Mouse (Mus musculus): ENCODE data around the gene Rab39. TPM values are rescaled to one million over a fixed set of nuclear protein-coding genes. Genes with fewer than 3 reads are reported as not detected.

The Rab39 gene
- polyA plus RNA-seq, 1 experiment = not detected

DNA sequence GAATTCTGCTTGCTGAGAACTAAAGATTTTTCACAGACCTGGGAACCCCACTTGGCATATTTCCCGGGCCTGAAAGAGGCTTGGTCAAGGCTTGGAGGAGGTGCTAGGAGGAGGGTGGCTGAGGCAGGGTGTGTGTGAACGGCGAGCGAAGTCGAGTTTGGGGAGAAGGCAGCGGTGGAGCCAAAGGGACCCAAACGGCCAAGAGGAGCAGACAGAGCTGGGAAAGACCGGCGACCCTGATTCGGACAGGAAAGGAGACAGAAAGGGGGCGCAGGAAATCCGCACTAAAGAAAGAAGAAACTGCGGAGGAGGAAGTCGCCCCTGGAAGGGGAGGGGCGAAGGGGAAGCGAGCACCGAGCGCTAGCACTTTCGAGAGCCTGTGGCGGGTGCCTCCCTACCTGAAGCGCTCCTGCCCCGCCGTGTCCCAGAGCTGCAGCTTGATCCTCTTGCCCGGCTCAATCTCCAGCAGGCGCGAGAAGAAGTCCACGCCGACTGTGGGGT lies 491 bp downstream of the Rab39 start:
- H3K79me2 ChIP-seq (ENCODE audit: control insufficient read depth, insufficient read depth) = no peaks in the 10 kb centered on the region
- H3K27me3 ChIP-seq (ENCODE audit: control insufficient read depth, insufficient read depth, insufficient read length) = no peaks in the 10 kb centered on the region
- H3K4me2 ChIP-seq (ENCODE audit: low read depth) = no peak overlapping the region
- no peak overlapping the region for H3ac ChIP-seq (ENCODE audit: control insufficient read depth, insufficient read length)
- no peak for TF ChIP-seq SRF (IDR thresholded peaks at IDR 0.05; ENCODE audit: control insufficient read depth, insufficient read length, low read depth)
- no peak for TF ChIP-seq E2F4 (IDR thresholded peaks at IDR 0.05; ENCODE audit: insufficient read depth)
- TF ChIP-seq USF1 (IDR thresholded peaks at IDR 0.05; ENCODE audit: low read depth) = no peak
- TF ChIP-seq REST (IDR thresholded peaks at IDR 0.05; ENCODE audit: insufficient read depth, insufficient read length) = no peak
- TF ChIP-seq CEBPB (IDR thresholded peaks at IDR 0.05; ENCODE audit: insufficient read depth, poor library complexity, severe bottlenecking) = no peak
- TF ChIP-seq TCF12 (IDR thresholded peaks at IDR 0.05; ENCODE audit: insufficient read depth, poor library complexity, severe bottlenecking) = no peak
- TF ChIP-seq POLR2AphosphoS2 (IDR thresholded peaks at IDR 0.05; ENCODE audit: insufficient read length, low read depth) = no peak
- no peak for TF ChIP-seq TCF3 (IDR thresholded peaks at IDR 0.05; ENCODE audit: insufficient read length, low read depth)
- TF ChIP-seq MYOG (IDR thresholded peaks at IDR 0.05; ENCODE audit: control insufficient read depth in 1 of 3, insufficient read depth in 1 of 3, insufficient read length in 2 of 3, low read depth in 2 of 3) = no peak
- TF ChIP-seq POLR2A (IDR thresholded peaks at IDR 0.05; ENCODE audit: insufficient read length, low read depth) = no peak
- TF ChIP-seq MYOD1 (IDR thresholded peaks at IDR 0.05; ENCODE audit: control insufficient read depth in 1 of 3, insufficient read length in 2 of 3, low read depth in 2 of 3) = no peak
- TF ChIP-seq MAX (IDR thresholded peaks at IDR 0.05; ENCODE audit: low read depth) = no peak
- H3K4me3 ChIP-seq = no peak overlapping the region
- no peaks in the 10 kb centered on the region for H3K36me3 ChIP-seq (ENCODE audit: control insufficient read depth, insufficient read depth)

DNA sequence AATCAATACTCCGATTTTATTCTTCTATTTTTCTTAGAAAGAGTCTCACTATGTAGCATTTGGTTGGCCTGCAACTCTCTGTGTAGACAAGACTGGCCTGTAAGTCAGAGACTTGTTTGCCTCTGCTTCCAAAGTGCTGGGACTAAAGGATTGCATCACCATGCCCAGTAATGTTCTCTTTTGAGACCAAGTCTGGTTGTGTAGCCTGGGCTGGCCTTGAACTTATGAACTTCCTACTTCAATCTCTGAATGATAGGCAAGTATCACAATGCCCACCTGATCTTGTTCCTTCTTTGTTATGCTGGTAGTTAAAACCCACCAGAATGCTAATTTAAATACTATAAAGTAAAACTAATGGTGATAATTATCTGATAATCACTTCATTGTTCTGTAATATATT lies 3.0 kb downstream of the Rab39 start:
- Histone ChIP-seq H3K4me3 (no peak overlapping the region), H3K4me2 (ENCODE audit: low read depth) (no peak overlapping the region), H3K36me3 (ENCODE audit: control insufficient read depth, insufficient read depth) (no peaks in the 10 kb centered on the region), H3ac (ENCODE audit: control insufficient read depth, insufficient read length) (no peak overlapping the region), H3K79me2 (ENCODE audit: control insufficient read depth, insufficient read depth) (no peaks in the 10 kb centered on the region), H3K27me3 (ENCODE audit: control insufficient read depth, insufficient read depth, insufficient read length) (no peaks in the 10 kb centered on the region)
- TF ChIP-seq MYOG (IDR thresholded peaks at IDR 0.05; ENCODE audit: control insufficient read depth in 1 of 3, insufficient read depth in 1 of 3, insufficient read length in 2 of 3, low read depth in 2 of 3) = no peak
- TF ChIP-seq REST (IDR thresholded peaks at IDR 0.05; ENCODE audit: insufficient read depth, insufficient read length) = no peak
- TF ChIP-seq POLR2AphosphoS2 (IDR thresholded peaks at IDR 0.05; ENCODE audit: insufficient read length, low read depth) = no peak
- TF ChIP-seq TCF3 (IDR thresholded peaks at IDR 0.05; ENCODE audit: insufficient read length, low read depth) = no peak
- no peak for TF ChIP-seq USF1 (IDR thresholded peaks at IDR 0.05; ENCODE audit: low read depth)
- no peak for TF ChIP-seq MYOD1 (IDR thresholded peaks at IDR 0.05; ENCODE audit: control insufficient read depth in 1 of 3, insufficient read length in 2 of 3, low read depth in 2 of 3)
- TF ChIP-seq TCF12 (IDR thresholded peaks at IDR 0.05; ENCODE audit: insufficient read depth, poor library complexity, severe bottlenecking) = no peak
- no peak for TF ChIP-seq E2F4 (IDR thresholded peaks at IDR 0.05; ENCODE audit: insufficient read depth)
- no peak for TF ChIP-seq POLR2A (IDR thresholded peaks at IDR 0.05; ENCODE audit: insufficient read length, low read depth)
- no peak for TF ChIP-seq CEBPB (IDR thresholded peaks at IDR 0.05; ENCODE audit: insufficient read depth, poor library complexity, severe bottlenecking)
- no peak for TF ChIP-seq MAX (IDR thresholded peaks at IDR 0.05; ENCODE audit: low read depth)
- TF ChIP-seq SRF (IDR thresholded peaks at IDR 0.05; ENCODE audit: control insufficient read depth, insufficient read length, low read depth) = no peak

DNA sequence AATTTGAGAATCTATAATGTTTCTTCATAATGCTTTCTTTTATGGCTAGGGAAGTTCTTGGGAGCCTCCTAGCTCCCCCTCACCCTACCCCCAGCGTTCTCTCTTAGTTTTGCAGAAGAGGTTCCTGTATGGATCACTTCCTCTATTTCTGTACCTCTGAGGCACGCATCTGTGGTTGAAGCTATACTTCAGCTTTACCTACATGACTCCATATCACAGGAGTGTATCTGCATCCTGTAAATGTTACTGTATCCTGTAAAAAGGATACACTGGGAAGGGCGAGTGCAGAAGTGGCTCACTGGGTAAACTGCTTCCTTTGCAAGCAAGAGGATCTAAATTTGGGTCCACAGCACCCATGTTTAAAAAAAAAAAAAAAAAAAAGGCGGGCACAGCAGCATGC lies 5.5 kb downstream of the Rab39 start:
- no peak overlapping the region for H3ac ChIP-seq (ENCODE audit: control insufficient read depth, insufficient read length)
- TF ChIP-seq POLR2AphosphoS2 (IDR thresholded peaks at IDR 0.05; ENCODE audit: insufficient read length, low read depth) (no peak), USF1 (IDR thresholded peaks at IDR 0.05; ENCODE audit: low read depth) (no peak), POLR2A (IDR thresholded peaks at IDR 0.05; ENCODE audit: insufficient read length, low read depth) (no peak)

DNA sequence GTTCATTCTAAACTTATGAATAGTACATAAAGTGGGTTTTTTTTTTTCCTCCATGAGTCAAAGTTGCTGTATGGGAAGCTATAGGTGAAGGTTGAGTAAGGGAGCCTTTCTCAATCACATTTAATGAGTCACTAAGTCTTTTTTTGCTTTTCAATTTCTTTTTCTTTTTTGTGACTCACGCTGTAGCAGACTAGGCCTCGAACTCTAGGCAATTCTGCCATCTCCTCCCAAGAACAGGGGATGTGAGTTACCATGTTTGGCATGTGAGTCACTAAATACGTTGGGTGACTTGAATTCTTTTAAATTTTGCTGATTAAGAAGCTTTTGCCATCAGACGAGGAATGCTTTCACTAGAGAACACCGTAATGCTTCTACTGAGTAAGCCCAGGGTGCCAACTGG lies 10.2 kb downstream of the Rab39 start:
- no peaks in the 10 kb centered on the region for H3K36me3 ChIP-seq (ENCODE audit: control insufficient read depth, insufficient read depth)
- TF ChIP-seq MYOD1 (IDR thresholded peaks at IDR 0.05; ENCODE audit: control insufficient read depth in 1 of 3, insufficient read length in 2 of 3, low read depth in 2 of 3) (no peak), MYOG (IDR thresholded peaks at IDR 0.05; ENCODE audit: control insufficient read depth in 1 of 3, insufficient read depth in 1 of 3, insufficient read length in 2 of 3, low read depth in 2 of 3) (no peak), REST (IDR thresholded peaks at IDR 0.05; ENCODE audit: insufficient read depth, insufficient read length) (no peak), E2F4 (IDR thresholded peaks at IDR 0.05; ENCODE audit: insufficient read depth) (no peak), USF1 (IDR thresholded peaks at IDR 0.05; ENCODE audit: low read depth) (no peak), TCF12 (IDR thresholded peaks at IDR 0.05; ENCODE audit: insufficient read depth, poor library complexity, severe bottlenecking) (no peak), TCF3 (IDR thresholded peaks at IDR 0.05; ENCODE audit: insufficient read length, low read depth) (no peak), SRF (IDR thresholded peaks at IDR 0.05; ENCODE audit: control insufficient read depth, insufficient read length, low read depth) (no peak), CEBPB (IDR thresholded peaks at IDR 0.05; ENCODE audit: insufficient read depth, poor library complexity, severe bottlenecking) (no peak), POLR2A (IDR thresholded peaks at IDR 0.05; ENCODE audit: insufficient read length, low read depth) (no peak), MAX (IDR thresholded peaks at IDR 0.05; ENCODE audit: low read depth) (no peak), POLR2AphosphoS2 (IDR thresholded peaks at IDR 0.05; ENCODE audit: insufficient read length, low read depth) (no peak)
- no peaks in the 10 kb centered on the region for H3K79me2 ChIP-seq (ENCODE audit: control insufficient read depth, insufficient read depth)
- H3K27me3 ChIP-seq (ENCODE audit: control insufficient read depth, insufficient read depth, insufficient read length) = no peaks in the 10 kb centered on the region
- no peak overlapping the region for H3ac ChIP-seq (ENCODE audit: control insufficient read depth, insufficient read length)
- no peak overlapping the region for H3K4me3 ChIP-seq
- no peak overlapping the region for H3K4me2 ChIP-seq (ENCODE audit: low read depth)

More for the DNA sequence above, 5.5 kb downstream of the Rab39 start:
- Histone ChIP-seq H3K27me3 (ENCODE audit: control insufficient read depth, insufficient read depth, insufficient read length) (no peaks in the 10 kb centered on the region), H3K4me3 (no peak overlapping the region), H3K79me2 (ENCODE audit: control insufficient read depth, insufficient read depth) (no peaks in the 10 kb centered on the region), H3K4me2 (ENCODE audit: low read depth) (no peak overlapping the region), H3K36me3 (ENCODE audit: control insufficient read depth, insufficient read depth) (no peaks in the 10 kb centered on the region)

DNA sequence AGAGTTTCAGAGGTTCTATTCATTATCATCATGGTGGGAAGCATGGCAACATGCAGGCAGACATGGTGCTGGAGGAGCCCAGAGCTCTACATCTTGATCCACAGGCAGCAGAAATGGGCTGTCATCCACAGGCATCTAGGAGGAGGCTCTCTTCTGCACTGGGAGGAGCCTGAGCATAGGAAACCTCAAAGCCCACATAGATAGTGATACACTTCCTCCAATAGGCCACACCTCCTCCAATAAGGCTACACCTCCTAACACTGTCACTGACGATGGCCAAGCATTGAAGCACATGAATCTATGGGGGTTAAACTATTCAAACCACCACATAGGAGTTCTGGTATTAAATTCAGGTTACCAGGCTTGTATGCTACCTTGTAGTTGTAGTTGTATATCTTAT lies 12.3 kb downstream of the Rab39 start:
- no peak overlapping the region for H3K4me2 ChIP-seq (ENCODE audit: low read depth)
- H3K4me3 ChIP-seq = no peak overlapping the region
- no peaks in the 10 kb centered on the region for H3K79me2 ChIP-seq (ENCODE audit: control insufficient read depth, insufficient read depth)
- no peaks in the 10 kb centered on the region for H3K36me3 ChIP-seq (ENCODE audit: control insufficient read depth, insufficient read depth)
- H3ac ChIP-seq (ENCODE audit: control insufficient read depth, insufficient read length) = no peak overlapping the region
- TF ChIP-seq MYOD1 (IDR thresholded peaks at IDR 0.05; ENCODE audit: control insufficient read depth in 1 of 3, insufficient read length in 2 of 3, low read depth in 2 of 3) (no peak), POLR2A (IDR thresholded peaks at IDR 0.05; ENCODE audit: insufficient read length, low read depth) (no peak), USF1 (IDR thresholded peaks at IDR 0.05; ENCODE audit: low read depth) (no peak), TCF3 (IDR thresholded peaks at IDR 0.05; ENCODE audit: insufficient read length, low read depth) (no peak), POLR2AphosphoS2 (IDR thresholded peaks at IDR 0.05; ENCODE audit: insufficient read length, low read depth) (no peak), CEBPB (IDR thresholded peaks at IDR 0.05; ENCODE audit: insufficient read depth, poor library complexity, severe bottlenecking) (no peak), MYOG (IDR thresholded peaks at IDR 0.05; ENCODE audit: control insufficient read depth in 1 of 3, insufficient read depth in 1 of 3, insufficient read length in 2 of 3, low read depth in 2 of 3) (no peak), TCF12 (IDR thresholded peaks at IDR 0.05; ENCODE audit: insufficient read depth, poor library complexity, severe bottlenecking) (no peak), MAX (IDR thresholded peaks at IDR 0.05; ENCODE audit: low read depth) (no peak), REST (IDR thresholded peaks at IDR 0.05; ENCODE audit: insufficient read depth, insufficient read length) (no peak), SRF (IDR thresholded peaks at IDR 0.05; ENCODE audit: control insufficient read depth, insufficient read length, low read depth) (no peak), E2F4 (IDR thresholded peaks at IDR 0.05; ENCODE audit: insufficient read depth) (no peak)
- peaks cover 1% of the 10 kb centered on the region for H3K27me3 ChIP-seq (ENCODE audit: control insufficient read depth, insufficient read depth, insufficient read length)

Data from myocyte (in vitro differentiated cells).